Mouse (Mus musculus): Measurements from ENCODE around the gene Tiam2.

DNA sequence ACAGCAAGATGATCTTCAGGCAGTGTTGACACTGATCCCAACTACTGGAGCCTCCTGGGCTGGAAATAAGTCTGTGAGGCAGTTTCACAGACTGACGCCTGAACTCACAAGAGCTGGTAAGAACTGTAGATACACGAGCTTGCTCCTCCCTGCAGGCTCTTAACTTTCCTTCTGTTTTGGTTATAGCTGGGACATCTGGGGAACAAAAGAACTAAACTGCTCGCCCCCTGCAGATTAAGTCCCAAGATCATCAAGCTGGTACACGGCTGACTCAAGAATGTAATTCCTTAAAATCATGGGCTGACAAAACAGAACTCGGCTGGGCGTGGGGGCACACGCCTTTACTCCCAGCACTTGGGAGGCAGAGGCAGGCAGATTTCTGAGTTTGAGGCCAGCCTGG, 204.2 kb downstream of the Tiam2 start:
- no peak for TF ChIP-seq POLR2A (IDR thresholded peaks at IDR 0.05; ENCODE audit: insufficient read depth, low read depth, low read length)
- TF ChIP-seq CTCF (IDR thresholded peaks at IDR 0.05; ENCODE audit: insufficient read depth, low read depth, low read length) = no peak

Data from olfactory bulb, adult 2 months (tissue).